Mouse (Mus musculus): ENCODE data around the gene Zfp583.
"Not testable (repeated sequence)": the region's sequence is repeated elsewhere in the genome, so short reads cannot be mapped to it uniquely, and the experiment has no call there.

DNA sequence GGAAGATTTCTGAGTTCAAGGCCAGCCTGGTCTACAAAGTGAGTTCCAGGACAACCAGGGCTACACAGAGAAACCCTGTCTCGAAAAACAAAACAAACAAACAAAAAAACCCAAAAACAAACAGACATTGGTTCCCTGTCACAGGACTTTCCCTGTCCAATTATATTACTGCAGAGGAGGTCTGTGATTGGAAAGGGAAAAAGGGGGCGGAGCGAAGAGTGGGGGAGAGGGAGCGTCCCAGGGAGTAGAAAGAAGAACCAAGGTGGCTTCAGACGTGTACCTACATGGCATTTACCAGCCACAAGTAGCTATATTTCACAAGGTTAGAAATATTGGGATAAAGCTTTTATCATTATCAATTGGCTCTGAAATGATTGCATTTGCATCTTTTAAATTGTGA is 37.1 kb upstream of the Zfp583 start:
- TF ChIP-seq GATA1 (IDR thresholded peaks at IDR 0.05; ENCODE audit: borderline replicate concordance, low read length); FLI1 (IDR thresholded peaks at IDR 0.05; ENCODE audit: low read length): not testable (repeated sequence)

All from megakaryocyte, embryonic 14.5 days (primary cell).